Mouse (Mus musculus) liver, embryonic 14.5 days (tissue): ENCODE results near the gene Gigyf2. TPM values are rescaled to one million over a fixed set of nuclear protein-coding genes. Genes with fewer than 3 reads are reported as not detected.

Experiments
- ATAC-seq: fragments of 200-750 bp; cut with Nextera tagmentation; 2 replicates; pipeline ENCODE4 v1.8.0; 2017; ENCODE audit warnings: moderate number of reproducible peaks, mild to moderate bottlenecking, moderate library complexity; ENCODE audit not compliant: insufficient read depth
- DNase-seq, 3 experiments: peaks; one replicate each; pipeline ENCODE4 v3.0.0-alpha.2; 2012 to 2013; ENCODE audit warnings: low read depth in 3 of 3, low spot score in 3 of 3
- H3K27ac ChIP-seq: fragments of 300-500 bp; sonication (generic); 2 replicates; pipeline ENCODE4 v1.5.1; 2014; ENCODE audit warnings: moderate library complexity, mild to moderate bottlenecking, control low read depth, inconsistent platforms
- H3K27me3 ChIP-seq: fragments of 300-500 bp; sonication (generic); 2 replicates; pipeline ENCODE4 v1.6.1; 2014; ENCODE audit warnings: mild to moderate bottlenecking, low read length, moderate library complexity; ENCODE audit not compliant: control insufficient read depth, insufficient read depth
- H3K36me3 ChIP-seq: fragments of 300-500 bp; sonication (generic); replicated peaks from 2 replicates; pipeline ENCODE4 v1.6.1; 2014; ENCODE audit warnings: low read depth; ENCODE audit not compliant: control insufficient read depth, insufficient read depth
- H3K4me1 ChIP-seq, 2 experiments: fragments of 200-500 bp in 1 of 2; fragments of 300-500 bp in 1 of 2; sonication (generic) in 1 of 2; replicated peaks; 2 replicates each; pipeline ENCODE4 v1.6.1; 2012 to 2014; ENCODE audit warnings: antibody characterized with exemption in 1 of 2, inconsistent platforms in 1 of 2, low read length in 1 of 2; ENCODE audit not compliant: control insufficient read depth in 2 of 2, insufficient read depth in 2 of 2
- H3K4me2 ChIP-seq: fragments of 300-500 bp; sonication (generic); 2 replicates; pipeline ENCODE4 v1.6.1; 2014; ENCODE audit warnings: low read depth, mild to moderate bottlenecking, control low read depth, moderate library complexity
- H3K4me3 ChIP-seq, 2 experiments: fragments of 200-500 bp in 1 of 2; fragments of 300-500 bp in 1 of 2; sonication (generic) in 1 of 2; 2 replicates each; pipeline ENCODE4 v1.5.1; 2012 to 2014; ENCODE audit warnings: low read depth in 2 of 2, low read length in 2 of 2, mild to moderate bottlenecking in 2 of 2, control low read depth in 1 of 2, inconsistent platforms in 1 of 2, moderate library complexity in 1 of 2; ENCODE audit not compliant: insufficient read depth in 1 of 2
- H3K9ac ChIP-seq: fragments of 300-500 bp; sonication (generic); replicated peaks from 2 replicates; pipeline ENCODE4 v1.6.1; 2014; ENCODE audit warnings: mild to moderate bottlenecking, control low read depth, moderate library complexity
- H3K9me3 ChIP-seq: fragments of 300-500 bp; sonication (generic); 2 replicates; pipeline ENCODE4 v1.6.1; 2016; ENCODE audit warnings: low read length, mixed read lengths; ENCODE audit not compliant: control insufficient read depth
- CTCF ChIP-seq: IDR thresholded peaks from 2 replicates; pipeline ENCODE4 v1.5.1; 2016; ENCODE audit warnings: antibody characterized with exemption, low read depth, control low read depth
- EP300 ChIP-seq: IDR thresholded peaks from 2 replicates; pipeline ENCODE4 v1.6.1; 2016; ENCODE audit warnings: antibody characterized with exemption, low read depth
- WGBS: fragments of 180-500 bp; shearing (Covaris S2); extraction: QIAGEN DNeasy Blood & Tissue Kit; methylation state at CpG from one replicate; pipeline ENCODE4 v1.1.7; 2014; ENCODE audit not compliant: insufficient replicate concordance; 5-methylcytosine and 5-hydroxymethylcytosine counted together
- polyA plus RNA-seq, 2 experiments: library from polyadenylated mRNA; depleted of rRNA in 1 of 2; stranded (reverse) in 1 of 2; unstranded in 1 of 2; fragments of >200 nt; fragmentation: Nextera tagmentation in 1 of 2; extraction: Ambion mirVana in 1 of 2; gene quantifications; 2 replicates each; pipeline versions ENCODE4 v1.2.1 to v1.2.3; 2012 to 2014

The Gigyf2 gene
- polyA plus RNA-seq, 2 experiments = 11.2 to 17.9 TPM

DNA sequence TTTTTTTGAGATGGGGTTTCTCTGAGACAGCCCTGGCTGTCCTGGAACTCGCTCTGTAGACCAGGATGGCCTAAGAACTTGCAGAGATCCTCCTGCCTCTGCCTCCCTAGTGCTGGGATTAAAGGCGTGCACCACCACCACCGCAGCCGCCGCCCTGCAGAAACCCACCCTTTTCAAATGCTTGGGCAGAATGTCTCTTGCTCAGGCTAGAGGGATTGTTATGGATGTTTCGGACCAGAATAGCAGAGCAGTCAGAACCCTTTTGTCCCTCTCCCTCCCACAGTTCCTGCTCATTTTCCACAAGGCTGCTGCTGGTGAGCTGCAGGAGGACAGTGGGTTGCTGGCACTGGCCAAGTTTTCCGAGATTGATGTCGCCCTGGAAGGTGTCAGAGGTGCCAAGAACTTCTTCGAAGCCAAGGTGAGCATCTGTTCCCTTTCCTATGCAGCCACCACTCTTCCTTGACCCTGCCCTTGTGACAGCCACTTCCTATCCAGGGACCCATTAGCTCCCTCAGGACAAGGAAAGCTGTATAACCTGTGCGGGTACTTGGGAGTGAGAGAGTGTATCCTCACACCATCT lies 29.4 kb upstream of the Gigyf2 start:
- no peaks in the 10 kb centered on the region; a peak in 1 of 4 replicates for H3K4me1 ChIP-seq
- 69% methylated on average over 10 of the region's 10 CpGs for WGBS

DNA sequence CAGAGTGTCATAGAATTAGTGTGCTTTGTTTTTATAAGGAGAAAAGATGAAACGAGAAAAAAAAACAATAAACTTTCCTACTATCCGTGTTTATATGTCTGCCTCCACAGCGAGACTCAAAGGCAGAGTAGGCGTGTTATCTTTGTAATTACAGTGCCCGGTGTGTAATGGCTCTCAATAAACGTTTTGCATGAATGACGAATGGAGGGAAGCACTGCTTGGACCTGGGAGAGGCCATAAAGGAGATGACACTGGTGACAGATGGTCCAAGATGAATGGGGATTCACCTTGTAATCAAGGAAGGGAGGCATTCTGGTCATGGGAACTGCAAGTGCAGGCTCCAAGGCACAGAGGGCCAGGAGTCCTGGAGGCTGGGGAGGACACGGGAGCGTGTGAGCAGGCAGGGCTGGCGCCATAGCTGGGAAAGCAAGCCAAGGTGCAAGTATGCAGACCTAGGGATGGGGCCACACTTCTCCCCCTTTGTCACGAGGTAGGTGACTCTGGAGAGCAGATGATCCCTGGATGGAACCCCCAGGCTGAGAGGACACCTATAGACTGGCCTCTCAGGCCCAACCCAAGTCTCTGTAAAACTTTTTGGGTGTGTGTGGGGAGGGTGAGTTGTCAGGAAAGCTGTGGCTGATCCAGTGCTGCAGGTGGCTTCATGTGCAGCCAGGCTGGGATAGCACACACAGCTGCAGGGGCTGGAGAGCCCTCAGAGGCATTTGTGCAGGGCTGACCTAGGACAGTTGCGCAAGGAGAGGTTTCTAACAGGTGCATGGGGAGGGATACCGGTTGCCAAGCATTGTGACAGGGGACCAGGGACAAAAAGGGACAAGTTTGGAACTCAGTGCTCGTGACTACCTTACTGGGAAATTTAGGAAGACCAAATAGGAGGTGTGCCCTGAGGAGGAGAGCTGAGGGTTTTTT lies 26.2 kb upstream of the Gigyf2 start:
- H3K4me1 ChIP-seq = no peaks in the 10 kb centered on the region
- H3K27ac ChIP-seq = no peak overlapping the region
- H3K4me3 ChIP-seq = no peak overlapping the region
- DNase-seq = no peak
- no peak for TF ChIP-seq CTCF
- H3K4me2 ChIP-seq = no peak overlapping the region
- H3K9ac ChIP-seq = no peak overlapping the region
- H3K36me3 ChIP-seq = no peaks in the 10 kb centered on the region
- H3K27me3 ChIP-seq = no peaks in the 10 kb centered on the region
- no peaks in the 10 kb centered on the region for H3K9me3 ChIP-seq
- no peak for ATAC-seq
- 53% methylated on average over 14 of the region's 14 CpGs for WGBS

More for the DNA sequence above, 29.4 kb upstream of the Gigyf2 start:
- H3K36me3 ChIP-seq = no peaks in the 10 kb centered on the region
- TF ChIP-seq EP300 (no peak), CTCF (no peak)
- H3K4me3 ChIP-seq = no peak overlapping the region
- no peak overlapping the region for H3K4me2 ChIP-seq
- H3K9ac ChIP-seq = no peak overlapping the region
- ATAC-seq (no peak), DNase-seq (no peak)
- H3K27ac ChIP-seq = no peak overlapping the region
- H3K9me3 ChIP-seq = no peaks in the 10 kb centered on the region
- no peaks in the 10 kb centered on the region for H3K27me3 ChIP-seq

DNA sequence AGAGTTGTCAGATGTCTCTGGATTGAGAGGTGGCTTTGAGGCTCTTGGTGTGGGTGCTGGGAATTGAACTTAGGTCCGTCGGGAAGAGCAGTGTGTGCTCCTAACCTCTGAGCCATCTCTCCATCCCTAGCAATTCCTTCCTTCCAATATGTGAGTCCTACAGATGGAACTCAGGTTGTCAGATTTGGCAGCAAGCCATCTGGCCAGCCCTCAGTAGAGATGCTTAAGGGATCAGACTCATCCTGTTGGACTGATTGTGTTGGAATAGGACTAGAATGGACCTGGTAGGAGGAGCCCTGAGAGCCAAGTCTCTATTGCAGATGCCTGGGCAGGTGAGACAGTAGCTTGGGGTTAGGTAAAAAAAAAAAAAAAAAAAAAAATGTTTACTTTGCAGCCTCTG lies 24.8 kb upstream of the Gigyf2 start:
- no peak overlapping the region for H3K27ac ChIP-seq
- no peaks in the 10 kb centered on the region for H3K4me1 ChIP-seq
- H3K9me3 ChIP-seq = no peaks in the 10 kb centered on the region
- ATAC-seq (no peak), DNase-seq (no peak)
- no peaks in the 10 kb centered on the region for H3K27me3 ChIP-seq
- H3K36me3 ChIP-seq = no peaks in the 10 kb centered on the region
- WGBS = 61% methylated on average over 2 of the region's 2 CpGs
- no peak overlapping the region for H3K4me3 ChIP-seq
- no peak overlapping the region for H3K4me2 ChIP-seq
- TF ChIP-seq EP300 = no peak
- TF ChIP-seq CTCF = no peak
- H3K9ac ChIP-seq = no peak overlapping the region

DNA sequence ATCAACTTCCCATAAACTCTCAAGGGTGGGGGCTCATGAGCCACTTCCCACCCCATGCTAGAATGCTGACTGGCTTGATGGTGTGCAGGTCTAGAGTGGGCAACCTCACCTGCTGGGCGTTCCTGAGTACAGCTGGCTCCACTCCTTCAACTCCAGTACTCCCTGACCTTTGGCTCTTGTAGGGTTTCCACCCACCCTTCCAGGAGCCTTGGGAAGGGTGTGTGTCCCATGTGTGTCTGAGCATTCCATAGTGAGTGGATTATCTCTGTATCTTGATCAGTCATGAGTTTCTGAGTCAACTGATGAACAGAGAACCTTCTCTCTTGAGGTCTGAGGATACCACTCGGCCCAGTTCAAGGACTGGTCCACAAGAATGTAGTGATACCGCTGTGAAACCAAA lies 17.8 kb upstream of the Gigyf2 start:
- Histone ChIP-seq H3K9ac (no peak overlapping the region), H3K27me3 (no peaks in the 10 kb centered on the region), H3K4me2 (no peak overlapping the region), H3K4me3 (no peak overlapping the region), H3K36me3 (no peaks in the 10 kb centered on the region), H3K9me3 (no peaks in the 10 kb centered on the region), H3K27ac (no peak overlapping the region), H3K4me1 (no peaks in the 10 kb centered on the region)
- no peak for TF ChIP-seq EP300
- TF ChIP-seq CTCF = no peak
- no peak for DNase-seq
- no peak for ATAC-seq
- 63% methylated on average over 3 of the region's 3 CpGs for WGBS

DNA sequence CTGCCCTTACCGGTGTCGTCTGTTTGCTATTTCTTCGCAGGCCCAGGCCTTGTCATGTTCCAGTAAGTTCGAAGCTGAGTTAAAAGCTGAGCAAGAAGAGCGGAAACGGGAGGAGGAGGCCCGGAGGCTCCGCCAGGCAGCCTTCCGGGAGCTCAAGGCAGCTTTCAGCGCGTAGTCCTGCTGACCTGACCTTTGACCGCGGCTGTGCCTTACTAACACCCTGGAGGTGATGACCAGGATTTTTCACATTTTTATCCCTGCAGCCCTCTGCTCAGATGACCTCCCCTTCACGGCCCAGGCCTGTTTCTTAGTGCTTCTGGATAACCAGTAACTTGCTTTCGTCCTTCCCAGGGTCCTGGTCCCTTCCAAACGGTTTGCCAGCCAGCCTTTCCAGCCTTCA lies 17.2 kb upstream of the Gigyf2 start:
- WGBS = 75% methylated on average over 16 of the region's 16 CpGs
- TF ChIP-seq CTCF = no peak
- no peak for TF ChIP-seq EP300
- ATAC-seq (no peak), DNase-seq (no peak)
- Histone ChIP-seq H3K9ac (no peak overlapping the region), H3K27me3 (no peaks in the 10 kb centered on the region), H3K9me3 (no peaks in the 10 kb centered on the region), H3K4me1 (no peaks in the 10 kb centered on the region), H3K27ac (no peak overlapping the region), H3K4me2 (no peak overlapping the region), H3K36me3 (no peaks in the 10 kb centered on the region), H3K4me3 (no peak overlapping the region)
